Mouse (Mus musculus) gastrocnemius, postnatal 36 days (tissue): ENCODE data around the gene Cd209g. TPM values are rescaled to one million over a fixed set of nuclear protein-coding genes. Genes with fewer than 3 reads are reported as not detected.

Experiments
- total RNA-seq, 2 experiments: library from RNA; stranded (reverse); gene quantifications; 2 replicates each; pipeline ENCODE4 v1.2.3; 2021

Gene Cd209g
- total RNA-seq, 2 experiments from 2014 or later = 0.33 TPM; not detected in 1

Other genes with a start within 250 kb of the Cd209g start
- under 1 TPM; 0.94 to 0.99 TPM for gene Cd209b, start 207.3 kb upstream of the Cd209g start, total RNA-seq
- under 1 TPM in 1 of 2 experiments, not detected in 1; 0.35 TPM for gene Cd209c, start 179.4 kb upstream of the Cd209g start, total RNA-seq
- under 1 TPM; 0.48 to 0.49 TPM for gene Cd209f, start 28.3 kb upstream of the Cd209g start, total RNA-seq
- gene Evi5l, start 32.5 kb downstream of the Cd209g start, total RNA-seq = 10 to 100 TPM; 12.1 to 12.3 TPM
- gene Prr36, start 83.4 kb downstream of the Cd209g start, total RNA-seq = not detected
- under 1 TPM in 1 of 2 experiments, not detected in 1; 0.07 TPM for gene Lrrc8e, start 92.7 kb downstream of the Cd209g start, total RNA-seq
- 10 to 100 TPM; 75.8 to 82.8 TPM for gene Map2k7, start 104.6 kb downstream of the Cd209g start, total RNA-seq
- under 1 TPM in 1 of 2 experiments, not detected in 1; 0.20 TPM for gene Gm49320, start 104.8 kb downstream of the Cd209g start, total RNA-seq
- 1 to 10 TPM; 2.5 to 3.0 TPM for gene Tgfbr3l, start 114.1 kb downstream of the Cd209g start, total RNA-seq
- 10 to 100 TPM; 11.0 to 12.0 TPM for gene Snapc2, start 119.0 kb downstream of the Cd209g start, total RNA-seq
- under 1 TPM; 0.42 to 0.71 TPM for gene Ctxn1, start 125.2 kb downstream of the Cd209g start, total RNA-seq
- 10 to 100 TPM; 71.3 to 74.9 TPM for gene Timm44, start 141.8 kb downstream of the Cd209g start, total RNA-seq
- 10 to 100 TPM; 16.0 to 16.6 TPM for gene Ccl25, start 191.1 kb downstream of the Cd209g start, total RNA-seq
- gene Elavl1, start 191.3 kb downstream of the Cd209g start, total RNA-seq = 10 to 100 TPM; 39.5 to 39.7 TPM